Mouse (Mus musculus) heart, embryonic 16.5 days (tissue): ENCODE data around the gene Tmem115. TPM values are rescaled to one million over a fixed set of nuclear protein-coding genes. Genes with fewer than 3 reads are reported as not detected.

Source experiments
- ATAC-seq: fragments of 200-750 bp; cut with Nextera tagmentation; replicated peaks from 2 replicates; pipeline ENCODE4 v1.8.0; 2017; ENCODE audit warnings: moderate number of reproducible peaks; ENCODE audit not compliant: insufficient read depth, low FRiP score; ENCODE audit errors: extremely low read depth
- H3K27ac ChIP-seq: fragments of 300-500 bp; sonication (generic); 2 replicates; pipeline ENCODE4 v1.5.1; 2014; ENCODE audit warnings: mild to moderate bottlenecking, low read length, control low read depth, moderate library complexity
- H3K27me3 ChIP-seq: fragments of 300-500 bp; sonication (generic); 2 replicates; pipeline ENCODE4 v1.6.1; 2014; ENCODE audit warnings: low read length, mixed read lengths; ENCODE audit not compliant: control insufficient read depth, insufficient read depth
- H3K36me3 ChIP-seq: fragments of 300-500 bp; sonication (generic); 2 replicates; pipeline ENCODE4 v1.6.1; 2014; ENCODE audit not compliant: control insufficient read depth, insufficient read depth
- H3K4me1 ChIP-seq: fragments of 300-500 bp; sonication (generic); 2 replicates; pipeline ENCODE4 v1.6.1; 2014; ENCODE audit warnings: low read length, mixed read lengths; ENCODE audit not compliant: control insufficient read depth, insufficient read depth
- H3K4me2 ChIP-seq: fragments of 300-500 bp; sonication (generic); 2 replicates; pipeline ENCODE4 v1.6.1; 2014; ENCODE audit warnings: low read depth, mild to moderate bottlenecking, control low read depth, low read length
- H3K4me3 ChIP-seq: fragments of 300-500 bp; sonication (generic); 2 replicates; pipeline ENCODE4 v1.5.1; 2014; ENCODE audit warnings: mild to moderate bottlenecking, control low read depth, low read length
- H3K9ac ChIP-seq: fragments of 300-500 bp; sonication (generic); 2 replicates; pipeline ENCODE4 v1.6.1; 2014; ENCODE audit warnings: low read length, control low read depth
- H3K9me3 ChIP-seq: fragments of 300-500 bp; sonication (generic); replicated peaks from 2 replicates; pipeline ENCODE4 v1.6.1; 2016; ENCODE audit warnings: low read length; ENCODE audit not compliant: control insufficient read depth
- WGBS: fragments of 180-500 bp; shearing (Covaris S2); extraction: QIAGEN DNeasy Blood & Tissue Kit; methylation state at CpG from one replicate; pipeline ENCODE4 v1.1.7; 2014; 5-methylcytosine and 5-hydroxymethylcytosine counted together
- polyA plus RNA-seq: library from polyadenylated mRNA; unstranded; fragments of >200 nt; fragmentation: Nextera tagmentation; extraction: Ambion mirVana; gene quantifications from 2 replicates; pipeline ENCODE4 v1.2.1, GENCODE M21; 2015

Tmem115 gene
- polyA plus RNA-seq, 1 experiment from 2014 or later, result 31.3 TPM

DNA sequence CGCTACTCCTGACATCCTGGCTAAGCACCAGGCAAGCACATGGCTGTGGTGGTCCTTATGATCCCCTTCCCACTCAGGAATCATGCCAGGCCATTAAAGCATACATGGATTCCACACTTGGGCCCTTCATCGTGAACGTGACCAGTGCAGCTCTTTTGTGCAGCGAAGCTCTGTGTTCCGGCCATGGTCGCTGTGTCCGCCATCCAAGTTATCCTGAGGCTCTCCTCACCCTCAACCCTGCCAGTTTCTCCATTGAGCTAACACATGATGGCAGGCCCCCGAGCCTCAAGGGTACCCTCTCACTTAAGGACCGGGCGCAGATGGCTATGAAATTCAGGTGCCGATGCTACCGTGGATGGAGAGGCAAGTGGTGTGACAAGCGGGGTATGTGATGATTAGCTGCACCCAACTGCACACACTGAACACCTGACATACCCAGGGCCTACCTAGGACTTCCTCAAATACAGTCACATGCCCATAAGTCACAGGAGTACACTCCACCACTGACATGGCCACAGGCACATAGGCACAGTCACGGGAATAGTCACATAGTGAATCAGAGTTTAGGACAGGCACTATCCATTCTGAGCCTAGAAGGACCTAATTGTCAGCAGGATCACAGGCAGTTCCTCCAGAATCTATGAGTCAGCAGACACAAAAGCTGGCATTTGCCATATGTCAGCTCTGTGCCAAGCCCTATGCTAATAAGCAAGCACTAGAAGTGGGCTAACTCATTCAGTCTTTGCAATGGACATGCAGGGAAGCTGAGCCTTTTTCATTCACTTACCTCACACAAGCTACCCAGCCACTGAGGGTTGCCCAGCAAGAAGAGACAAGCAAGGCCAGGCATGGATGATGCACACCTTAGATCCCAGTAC is 45.5 kb downstream of the Tmem115 start:
- H3K4me3 ChIP-seq, result no peak overlapping the region
- no peaks in the 10 kb centered on the region for H3K27me3 ChIP-seq
- peaks cover 31% of the 10 kb centered on the region for H3K4me1 ChIP-seq
- H3K4me2 ChIP-seq, result no peak overlapping the region
- H3K27ac ChIP-seq, result no peak overlapping the region
- H3K9me3 ChIP-seq, result no peaks in the 10 kb centered on the region
- H3K9ac ChIP-seq, result no peak overlapping the region
- no peak for ATAC-seq
- peaks cover 7% of the 10 kb centered on the region for H3K36me3 ChIP-seq
- 92% methylated on average over 14 of the region's 14 CpGs for WGBS

DNA sequence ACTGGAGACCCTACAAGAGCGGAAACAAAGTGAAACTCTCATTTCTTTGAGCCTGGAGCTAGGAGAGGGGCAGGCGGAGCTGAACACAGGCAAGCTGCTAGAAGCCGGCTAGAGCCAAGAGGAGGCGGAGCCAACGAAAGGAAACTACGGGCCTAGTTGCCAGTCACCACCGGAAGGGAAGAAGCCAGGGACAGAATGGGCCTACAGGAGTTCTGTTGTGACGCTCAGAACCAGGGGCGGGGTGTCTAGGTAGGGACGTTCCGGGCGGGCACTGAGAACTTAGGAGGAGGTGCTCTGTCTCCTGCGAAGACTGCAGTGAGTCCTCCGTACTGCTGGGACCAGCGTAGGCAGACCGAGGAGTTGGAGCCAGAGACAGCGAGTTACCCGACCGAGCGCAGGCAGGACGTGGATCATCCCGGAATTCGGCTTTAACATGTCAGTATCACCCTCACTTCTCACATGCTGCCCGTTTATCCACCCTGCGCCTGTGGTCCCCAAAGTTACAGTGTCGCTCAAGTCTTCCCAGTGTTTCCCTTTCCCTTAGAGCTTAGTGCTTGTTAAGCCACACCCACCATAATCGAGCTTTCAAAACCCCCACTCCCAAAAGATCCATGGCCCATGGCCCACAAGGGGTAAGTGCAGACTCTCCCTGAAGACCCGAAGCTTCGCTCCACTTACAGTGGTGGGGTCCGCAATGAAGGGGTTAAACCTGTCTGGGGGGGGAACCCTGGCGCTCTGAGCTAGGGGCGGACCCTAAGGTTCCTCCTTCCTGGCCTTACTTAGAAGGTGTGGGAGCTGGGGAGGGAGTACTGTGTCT is 47.0 kb downstream of the Tmem115 start, which contains the start of gene Hyal3:
Hyal3 (plus strand) TSS at position 318 of the 817 bp plus-strand sequence.
- peak within 1 kb of the TSS; percentile 68 for H3K4me3 ChIP-seq
- under 1% methylated on average over 32 of the region's 32 CpGs for WGBS

DNA sequence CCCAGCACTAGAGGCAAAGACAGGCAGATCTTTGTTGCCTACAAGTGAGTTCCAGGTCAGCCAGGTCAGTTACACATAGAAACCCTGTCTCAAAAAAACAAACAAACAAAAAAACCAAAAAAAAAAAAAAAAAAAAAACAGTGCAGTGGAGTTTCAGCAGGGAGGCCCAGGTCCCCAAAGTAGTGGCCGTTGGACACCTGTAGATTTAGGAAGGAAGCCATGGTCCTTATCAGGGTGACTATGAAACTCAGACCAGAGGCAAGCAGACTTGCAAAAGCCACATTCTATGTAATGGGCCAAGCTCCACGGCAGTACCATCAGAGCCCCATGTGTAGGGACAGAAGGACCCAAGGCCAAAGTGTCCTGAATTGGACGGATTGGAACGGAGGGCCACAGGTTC is 47.8 kb downstream of the Tmem115 start:
- Histone ChIP-seq H3K27me3 (no peaks in the 10 kb centered on the region), H3K27ac (no peak overlapping the region), H3K36me3 (peaks cover 3% of the 10 kb centered on the region; the same call in 1 of the 2 replicates), H3K4me1 (peaks cover 23% of the 10 kb centered on the region), H3K9ac (peak overlapping the region; percentile 84), H3K9me3 (no peaks in the 10 kb centered on the region), H3K4me3 (peak overlapping the region; percentile 68), H3K4me2 (peak overlapping the region; percentile 82)
- WGBS, result 67% methylated on average over 4 of the region's 4 CpGs
- ATAC-seq, result no peak

More for the DNA sequence above, 47.0 kb downstream of the Tmem115 start, which contains the start of gene Hyal3:
- Histone ChIP-seq H3K4me2 (peak within 1 kb of the TSS; percentile 82), H3K36me3 (peaks cover 3% of the 10 kb centered on the region; the same call in 1 of the 2 replicates), H3K27ac (peak within 1 kb of the TSS; percentile 88), H3K4me1 (peaks cover 31% of the 10 kb centered on the region), H3K9me3 (no peaks in the 10 kb centered on the region), H3K9ac (peak within 1 kb of the TSS; percentile 84), H3K27me3 (no peaks in the 10 kb centered on the region)
- peak; percentile 77 for ATAC-seq

DNA sequence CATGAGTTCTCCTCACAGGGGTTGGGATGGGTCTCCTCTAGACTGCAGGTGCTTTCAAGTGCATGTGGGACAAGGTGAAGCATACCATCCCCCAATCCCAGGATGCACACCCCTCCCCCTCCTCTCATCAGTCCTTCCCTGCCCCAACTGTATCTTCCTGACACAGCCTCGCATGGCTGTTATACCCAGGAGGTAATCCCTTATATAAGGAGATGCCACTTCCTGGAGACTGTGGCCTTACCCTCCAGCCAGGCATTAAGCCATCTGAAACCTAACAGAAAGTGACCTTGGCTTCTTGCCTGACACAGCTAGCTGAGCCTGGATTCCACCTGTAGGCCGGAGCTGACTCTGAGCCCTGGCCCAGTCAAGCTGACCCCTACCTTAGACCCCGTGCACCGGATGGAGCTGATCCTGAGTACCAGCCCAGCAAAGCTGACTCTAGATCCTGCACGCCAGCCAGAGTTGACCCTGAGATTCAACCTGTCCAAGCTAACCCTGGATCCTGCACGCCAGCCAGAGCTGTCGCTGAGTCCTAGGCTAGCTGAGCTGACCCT is 48.8 kb downstream of the Tmem115 start:
- H3K4me2 ChIP-seq, result no peak overlapping the region
- WGBS, result 92% methylated on average over 7 of the region's 7 CpGs
- no peak overlapping the region for H3K4me3 ChIP-seq
- ATAC-seq, result no peak
- H3K36me3 ChIP-seq, result peaks cover 3% of the 10 kb centered on the region; the same call in 1 of the 2 replicates
- H3K9me3 ChIP-seq, result no peaks in the 10 kb centered on the region
- H3K9ac ChIP-seq, result no peak overlapping the region
- H3K27ac ChIP-seq, result no peak overlapping the region
- H3K4me1 ChIP-seq, result peaks cover 17% of the 10 kb centered on the region
- H3K27me3 ChIP-seq, result no peaks in the 10 kb centered on the region

DNA sequence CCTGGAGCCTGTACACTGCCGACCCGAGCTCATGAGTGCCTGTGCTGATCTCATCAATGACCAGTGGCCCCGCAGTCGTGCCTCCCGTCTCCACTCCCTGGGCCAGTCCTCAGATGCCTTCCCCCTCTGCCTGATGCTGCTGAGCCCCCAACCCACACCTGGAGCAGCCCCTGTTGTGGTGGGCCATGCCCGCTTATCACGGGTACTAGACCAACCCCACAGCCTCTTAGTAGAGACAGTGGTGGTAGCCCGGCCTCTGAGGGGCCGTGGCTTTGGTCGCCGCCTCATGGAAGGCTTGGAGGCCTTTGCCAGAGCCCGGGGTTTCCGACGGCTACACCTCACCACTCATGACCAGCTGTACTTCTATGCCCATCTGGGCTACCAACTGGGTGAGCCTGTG is 49.4 kb downstream of the Tmem115 start:
- H3K9me3 ChIP-seq, result no peaks in the 10 kb centered on the region
- ATAC-seq, result no peak
- peaks cover 3% of the 10 kb centered on the region; the same call in 1 of the 2 replicates for H3K36me3 ChIP-seq
- WGBS, result 89% methylated on average over 14 of the region's 14 CpGs
- no peak overlapping the region for H3K27ac ChIP-seq
- no peak overlapping the region for H3K4me3 ChIP-seq
- H3K27me3 ChIP-seq, result no peaks in the 10 kb centered on the region
- H3K9ac ChIP-seq, result no peak overlapping the region
- peaks cover 18% of the 10 kb centered on the region for H3K4me1 ChIP-seq
- no peak overlapping the region for H3K4me2 ChIP-seq

DNA sequence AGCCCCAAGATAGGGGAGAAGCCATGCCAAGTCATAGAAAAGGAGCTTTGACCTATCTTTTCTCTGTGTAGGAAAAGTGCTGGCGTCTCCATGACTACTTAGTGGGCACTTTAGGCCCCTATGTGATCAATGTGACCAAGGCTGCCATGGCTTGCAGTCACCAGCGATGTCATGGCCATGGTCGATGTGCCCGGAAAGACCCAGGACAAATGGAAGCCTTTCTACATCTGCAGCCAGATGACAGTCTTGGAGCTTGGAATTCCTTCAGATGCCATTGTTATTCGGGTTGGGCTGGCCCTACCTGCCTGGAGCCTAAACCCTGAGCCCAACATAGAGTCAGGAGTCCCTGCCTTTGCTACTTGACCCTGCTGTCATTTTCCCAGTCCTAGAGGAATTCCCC is 52.8 kb downstream of the Tmem115 start:
- Histone ChIP-seq H3K4me2 (no peak overlapping the region), H3K4me3 (no peak overlapping the region), H3K9me3 (no peaks in the 10 kb centered on the region), H3K27ac (no peak overlapping the region), H3K4me1 (peaks cover 40% of the 10 kb centered on the region), H3K9ac (no peak overlapping the region), H3K36me3 (peaks cover 11% of the 10 kb centered on the region), H3K27me3 (no peaks in the 10 kb centered on the region)
- 85% methylated on average over 5 of the region's 5 CpGs for WGBS
- no peak for ATAC-seq

DNA sequence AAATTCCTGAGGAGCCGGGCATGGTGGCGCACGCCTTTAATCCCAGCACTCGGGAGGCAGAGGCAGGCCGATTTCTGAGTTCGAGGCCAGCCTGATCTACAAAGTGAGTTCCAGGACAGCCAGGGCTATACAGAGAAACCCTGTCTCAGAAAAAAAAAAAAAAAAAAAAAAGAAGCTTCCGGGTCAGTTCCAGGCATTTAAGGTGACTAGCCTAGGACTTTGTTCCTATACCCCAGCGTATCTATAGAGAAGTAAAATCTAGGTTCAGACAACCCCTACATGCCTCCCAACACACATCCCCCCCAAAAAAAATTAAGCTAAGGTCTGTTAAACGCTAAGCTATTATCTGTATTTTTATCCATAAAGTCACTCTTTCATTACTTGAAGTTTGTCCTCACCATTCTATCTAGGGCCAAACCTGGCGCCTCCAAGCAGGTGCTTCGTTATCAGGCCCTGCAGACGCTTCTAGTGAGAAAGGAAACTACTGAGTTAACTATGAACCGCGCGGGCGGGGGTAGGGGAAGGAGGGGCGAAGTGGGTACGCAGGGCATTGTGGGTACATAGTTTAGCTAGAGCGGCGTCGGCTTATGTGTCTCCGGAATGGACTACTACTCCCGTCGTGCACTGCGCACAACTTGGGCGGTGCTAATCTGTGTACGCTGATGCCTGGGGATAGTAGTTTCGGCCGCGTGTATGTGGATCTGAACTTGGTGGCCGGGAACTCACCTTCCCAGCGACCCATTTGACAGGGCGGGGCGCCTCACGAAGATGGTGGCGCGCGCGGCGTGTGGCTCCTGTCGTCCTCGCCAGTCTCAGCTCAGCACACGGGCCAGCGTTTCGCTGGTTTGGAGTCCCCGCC is 53.5 kb downstream of the Tmem115 start, which contains the start of gene Ifrd2:
Ifrd2 (plus strand) TSS at position 669 of the 859 bp plus-strand sequence.
- Histone ChIP-seq H3K4me1 (peaks cover 36% of the 10 kb centered on the region), H3K9me3 (no peaks in the 10 kb centered on the region), H3K27me3 (no peaks in the 10 kb centered on the region), H3K36me3 (peaks cover 18% of the 10 kb centered on the region), H3K4me3 (peak within 1 kb of the TSS; percentile 69), H3K4me2 (peak within 1 kb of the TSS; percentile 69), H3K9ac (peak within 1 kb of the TSS; percentile 75), H3K27ac (peak within 1 kb of the TSS; percentile 62)
- 10% methylated on average over 46 of the region's 46 CpGs for WGBS
- ATAC-seq, result peak; percentile 96
